Mouse (Mus musculus) erythroblast, embryonic 14.5 days (primary cell): Measurements from ENCODE around the gene Cdpf1.

Experiments
- GATA1 ChIP-seq: IDR thresholded peaks from 2 replicates; pipeline ENCODE4 v1.6.1; 2012; ENCODE audit warnings: low read length, inconsistent platforms, mixed read lengths
- TAL1 ChIP-seq: IDR thresholded peaks from 3 replicates; pipeline ENCODE4 v1.6.1; 2012; ENCODE audit warnings: low read length, inconsistent platforms, mixed read lengths

- TF ChIP-seq GATA1 (no peak), TAL1 (no peak)
These were observed 28.4 kb downstream of the Cdpf1 start for GRCm38 (mm10) chr15:85783146-85783545.
